Mouse (Mus musculus): Measurements from ENCODE around the gene Poln. TPM values are rescaled to one million over a fixed set of nuclear protein-coding genes. Genes with fewer than 3 reads are reported as not detected.

The Poln gene
- polyA plus RNA-seq, 1 experiment = 0.04 TPM

GRCm38 (mm10) chr5:34196423-34196822 lies 27.2 kb upstream of the Poln start:
- Histone ChIP-seq H3ac (ENCODE audit: control insufficient read depth, insufficient read length) (no peak overlapping the region), H3K4me3 (no peak overlapping the region), H3K36me3 (ENCODE audit: control insufficient read depth, insufficient read depth) (no peaks in the 10 kb centered on the region), H3K79me2 (ENCODE audit: control insufficient read depth, insufficient read depth) (no peaks in the 10 kb centered on the region), H3K27me3 (ENCODE audit: control insufficient read depth, insufficient read depth, insufficient read length) (peaks cover 22% of the 10 kb centered on the region), H3K4me2 (ENCODE audit: low read depth) (no peak overlapping the region)
- TF ChIP-seq E2F4 (IDR thresholded peaks at IDR 0.05; ENCODE audit: insufficient read depth) = no peak
- TF ChIP-seq MYOD1 (IDR thresholded peaks at IDR 0.05; ENCODE audit: control insufficient read depth in 1 of 3, insufficient read length in 2 of 3, low read depth in 2 of 3) = no peak
- TF ChIP-seq MYOG (IDR thresholded peaks at IDR 0.05; ENCODE audit: control insufficient read depth in 1 of 3, insufficient read depth in 1 of 3, insufficient read length in 2 of 3, low read depth in 2 of 3) = no peak
- TF ChIP-seq TCF12 (IDR thresholded peaks at IDR 0.05; ENCODE audit: insufficient read depth, poor library complexity, severe bottlenecking) = no peak
- no peak for TF ChIP-seq MAX (IDR thresholded peaks at IDR 0.05; ENCODE audit: low read depth)
- no peak for TF ChIP-seq CEBPB (IDR thresholded peaks at IDR 0.05; ENCODE audit: insufficient read depth, poor library complexity, severe bottlenecking)
- no peak for TF ChIP-seq TCF3 (IDR thresholded peaks at IDR 0.05; ENCODE audit: insufficient read length, low read depth)
- TF ChIP-seq POLR2AphosphoS2 (IDR thresholded peaks at IDR 0.05; ENCODE audit: insufficient read length, low read depth) = no peak
- TF ChIP-seq SRF (IDR thresholded peaks at IDR 0.05; ENCODE audit: control insufficient read depth, insufficient read length, low read depth) = no peak
- no peak for TF ChIP-seq REST (IDR thresholded peaks at IDR 0.05; ENCODE audit: insufficient read depth, insufficient read length)
- no peak for TF ChIP-seq USF1 (IDR thresholded peaks at IDR 0.05; ENCODE audit: low read depth)

- Histone ChIP-seq H3K4me3 (no peak overlapping the region), H3K4me2 (ENCODE audit: low read depth) (no peak overlapping the region), H3ac (ENCODE audit: control insufficient read depth, insufficient read length) (no peak overlapping the region), H3K79me2 (ENCODE audit: control insufficient read depth, insufficient read depth) (no peaks in the 10 kb centered on the region), H3K36me3 (ENCODE audit: control insufficient read depth, insufficient read depth) (no peaks in the 10 kb centered on the region), H3K27me3 (ENCODE audit: control insufficient read depth, insufficient read depth, insufficient read length) (peaks cover 22% of the 10 kb centered on the region)
- TF ChIP-seq USF1 (IDR thresholded peaks at IDR 0.05; ENCODE audit: low read depth) (no peak), CEBPB (IDR thresholded peaks at IDR 0.05; ENCODE audit: insufficient read depth, poor library complexity, severe bottlenecking) (no peak), TCF3 (IDR thresholded peaks at IDR 0.05; ENCODE audit: insufficient read length, low read depth) (no peak), MYOG (IDR thresholded peaks at IDR 0.05; ENCODE audit: control insufficient read depth in 1 of 3, insufficient read depth in 1 of 3, insufficient read length in 2 of 3, low read depth in 2 of 3) (no peak), MAX (IDR thresholded peaks at IDR 0.05; ENCODE audit: low read depth) (no peak), E2F4 (IDR thresholded peaks at IDR 0.05; ENCODE audit: insufficient read depth) (no peak), POLR2AphosphoS2 (IDR thresholded peaks at IDR 0.05; ENCODE audit: insufficient read length, low read depth) (no peak), REST (IDR thresholded peaks at IDR 0.05; ENCODE audit: insufficient read depth, insufficient read length) (no peak), MYOD1 (IDR thresholded peaks at IDR 0.05; ENCODE audit: control insufficient read depth in 1 of 3, insufficient read length in 2 of 3, low read depth in 2 of 3) (no peak)
Observed at GRCm38 (mm10) chr5:34195786-34196185, 26.5 kb upstream of the Poln start.

GRCm38 (mm10) chr5:34194975-34195662 lies 25.9 kb upstream of the Poln start:
- Histone ChIP-seq H3K4me3 (no peak overlapping the region), H3K4me2 (ENCODE audit: low read depth) (no peak overlapping the region), H3ac (ENCODE audit: control insufficient read depth, insufficient read length) (no peak overlapping the region), H3K79me2 (ENCODE audit: control insufficient read depth, insufficient read depth) (no peaks in the 10 kb centered on the region), H3K36me3 (ENCODE audit: control insufficient read depth, insufficient read depth) (no peaks in the 10 kb centered on the region), H3K27me3 (ENCODE audit: control insufficient read depth, insufficient read depth, insufficient read length) (peaks cover 19% of the 10 kb centered on the region)
- TF ChIP-seq POLR2A (IDR thresholded peaks at IDR 0.05; ENCODE audit: insufficient read length, low read depth) (no peak), CEBPB (IDR thresholded peaks at IDR 0.05; ENCODE audit: insufficient read depth, poor library complexity, severe bottlenecking) (no peak), SRF (IDR thresholded peaks at IDR 0.05; ENCODE audit: control insufficient read depth, insufficient read length, low read depth) (no peak), TCF3 (IDR thresholded peaks at IDR 0.05; ENCODE audit: insufficient read length, low read depth) (no peak), MAX (IDR thresholded peaks at IDR 0.05; ENCODE audit: low read depth) (no peak), MYOD1 (IDR thresholded peaks at IDR 0.05; ENCODE audit: control insufficient read depth in 1 of 3, insufficient read length in 2 of 3, low read depth in 2 of 3) (no peak)

GRCm38 (mm10) chr5:34194426-34194825 lies 25.2 kb upstream of the Poln start:
- Histone ChIP-seq H3K36me3 (ENCODE audit: control insufficient read depth, insufficient read depth) (no peaks in the 10 kb centered on the region), H3K79me2 (ENCODE audit: control insufficient read depth, insufficient read depth) (no peaks in the 10 kb centered on the region), H3ac (ENCODE audit: control insufficient read depth, insufficient read length) (no peak overlapping the region), H3K27me3 (ENCODE audit: control insufficient read depth, insufficient read depth, insufficient read length) (peaks cover 15% of the 10 kb centered on the region), H3K4me2 (ENCODE audit: low read depth) (no peak overlapping the region), H3K4me3 (no peak overlapping the region)
- peak in 1 of 3 experiments; percentile 59 for TF ChIP-seq MYOD1 (IDR thresholded peaks at IDR 0.05; ENCODE audit: control insufficient read depth in 1 of 3, insufficient read length in 2 of 3, low read depth in 2 of 3)
- TF ChIP-seq TCF3 (IDR thresholded peaks at IDR 0.05; ENCODE audit: insufficient read length, low read depth) = no peak
- TF ChIP-seq MYOG (IDR thresholded peaks at IDR 0.05; ENCODE audit: control insufficient read depth in 1 of 3, insufficient read depth in 1 of 3, insufficient read length in 2 of 3, low read depth in 2 of 3) = peak in 1 of 3 experiments; percentile 60
- no peak for TF ChIP-seq POLR2A (IDR thresholded peaks at IDR 0.05; ENCODE audit: insufficient read length, low read depth)
- no peak for TF ChIP-seq REST (IDR thresholded peaks at IDR 0.05; ENCODE audit: insufficient read depth, insufficient read length)
- TF ChIP-seq USF1 (IDR thresholded peaks at IDR 0.05; ENCODE audit: low read depth) = no peak
- TF ChIP-seq MAX (IDR thresholded peaks at IDR 0.05; ENCODE audit: low read depth) = no peak
- no peak for TF ChIP-seq POLR2AphosphoS2 (IDR thresholded peaks at IDR 0.05; ENCODE audit: insufficient read length, low read depth)
- no peak for TF ChIP-seq TCF12 (IDR thresholded peaks at IDR 0.05; ENCODE audit: insufficient read depth, poor library complexity, severe bottlenecking)
- no peak for TF ChIP-seq SRF (IDR thresholded peaks at IDR 0.05; ENCODE audit: control insufficient read depth, insufficient read length, low read depth)
- no peak for TF ChIP-seq E2F4 (IDR thresholded peaks at IDR 0.05; ENCODE audit: insufficient read depth)
- no peak for TF ChIP-seq CEBPB (IDR thresholded peaks at IDR 0.05; ENCODE audit: insufficient read depth, poor library complexity, severe bottlenecking)

Measured in myocyte (in vitro differentiated cells).